Mouse (Mus musculus) splenic B cell, adult 2 months (primary cell): ENCODE results near the gene Dynlrb2.

Experiments
- DNase-seq: peaks from one replicate; pipeline ENCODE4 v3.0.0-alpha.2; 2011; ENCODE audit warnings: low read depth, low spot score
- H3K27me3 ChIP-seq: 2 replicates; pipeline ENCODE4 v1.6.1; 2012; ENCODE audit warnings: mild to moderate bottlenecking, low read length, moderate library complexity, mixed read lengths; ENCODE audit not compliant: control insufficient read depth, poor library complexity, insufficient read depth, severe bottlenecking
- H3K36me3 ChIP-seq: 2 replicates; pipeline ENCODE4 v1.6.1; 2012; ENCODE audit warnings: mild to moderate bottlenecking, low read length, moderate library complexity, mixed read lengths; ENCODE audit not compliant: control insufficient read depth, poor library complexity, insufficient read depth, severe bottlenecking

The Dynlrb2 gene

DNA sequence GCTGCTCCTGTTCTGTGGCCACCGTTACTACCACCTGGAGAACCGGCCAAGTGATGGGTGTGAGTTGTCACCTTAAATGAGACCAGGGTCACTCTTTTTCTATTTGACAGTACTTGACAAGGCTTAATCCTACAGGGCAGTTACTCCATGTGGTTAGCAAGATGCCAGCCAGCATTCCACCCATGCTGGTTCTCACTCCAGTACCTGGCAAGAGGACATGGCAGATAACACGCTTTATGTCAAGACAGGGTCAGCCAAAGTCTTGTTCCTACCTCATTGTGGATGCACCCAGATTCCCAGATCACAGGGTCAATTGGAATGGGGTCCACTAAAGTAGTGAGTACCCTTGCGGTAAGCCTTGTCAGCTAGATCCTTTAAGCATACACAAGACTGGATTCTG, 16.4 kb downstream of the Dynlrb2 start:
- DNase-seq = no peak
- no peaks in the 10 kb centered on the region for H3K27me3 ChIP-seq
- H3K36me3 ChIP-seq = no peaks in the 10 kb centered on the region

DNA sequence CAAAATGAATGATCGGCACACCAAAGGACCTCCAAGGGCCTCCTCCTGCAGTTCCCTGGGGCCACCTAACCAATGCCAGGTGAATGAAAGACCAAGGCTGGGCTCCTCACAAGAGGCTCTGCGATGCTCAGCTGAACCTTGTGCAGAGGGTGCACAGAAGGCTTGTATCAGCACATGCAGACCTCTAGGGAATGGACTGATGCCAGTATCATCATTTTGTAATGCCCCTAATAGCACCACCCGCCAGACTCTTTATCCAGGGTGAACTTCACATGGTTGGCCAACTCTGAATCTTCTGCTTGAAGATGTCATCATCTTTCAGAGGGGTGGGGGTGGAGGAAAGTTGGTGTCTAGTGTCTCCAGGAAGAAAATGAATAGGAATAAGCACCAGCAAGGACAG, 16.9 kb downstream of the Dynlrb2 start:
- DNase-seq = no peak
- no peaks in the 10 kb centered on the region for H3K36me3 ChIP-seq
- no peaks in the 10 kb centered on the region for H3K27me3 ChIP-seq

DNA sequence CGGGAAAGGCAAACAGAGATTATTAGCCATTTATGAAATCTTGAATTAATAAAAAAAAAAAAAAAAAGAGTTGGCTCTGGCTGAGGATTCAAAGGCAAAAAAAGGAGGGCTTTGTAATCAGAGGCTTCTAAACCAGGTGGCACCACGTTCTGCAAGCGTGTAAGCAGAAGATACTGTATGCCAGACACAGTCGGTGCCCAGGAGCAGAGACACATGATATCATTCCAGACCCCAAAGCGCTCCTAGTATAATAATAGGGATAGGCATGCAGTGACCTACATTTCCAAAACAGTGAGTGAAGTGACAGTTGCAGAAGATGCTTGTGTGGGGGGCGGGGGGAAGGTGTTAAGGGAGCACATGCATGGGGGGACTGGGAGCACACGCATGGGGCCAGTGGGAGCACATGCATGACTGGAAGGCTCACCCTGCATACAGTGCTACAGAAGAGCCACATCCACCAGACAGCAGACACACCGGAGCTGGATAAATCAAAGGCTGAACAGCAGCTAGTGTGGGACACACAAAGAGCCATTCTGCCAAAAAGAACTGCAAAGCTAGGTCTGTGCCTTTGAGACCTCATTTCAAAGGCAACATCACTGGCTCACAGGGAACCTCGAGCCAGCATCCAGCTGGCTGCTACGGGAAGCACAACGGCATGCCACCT, 17.5 kb downstream of the Dynlrb2 start:
- Histone ChIP-seq H3K27me3 (no peaks in the 10 kb centered on the region), H3K36me3 (no peaks in the 10 kb centered on the region)
- DNase-seq = no peak

DNA sequence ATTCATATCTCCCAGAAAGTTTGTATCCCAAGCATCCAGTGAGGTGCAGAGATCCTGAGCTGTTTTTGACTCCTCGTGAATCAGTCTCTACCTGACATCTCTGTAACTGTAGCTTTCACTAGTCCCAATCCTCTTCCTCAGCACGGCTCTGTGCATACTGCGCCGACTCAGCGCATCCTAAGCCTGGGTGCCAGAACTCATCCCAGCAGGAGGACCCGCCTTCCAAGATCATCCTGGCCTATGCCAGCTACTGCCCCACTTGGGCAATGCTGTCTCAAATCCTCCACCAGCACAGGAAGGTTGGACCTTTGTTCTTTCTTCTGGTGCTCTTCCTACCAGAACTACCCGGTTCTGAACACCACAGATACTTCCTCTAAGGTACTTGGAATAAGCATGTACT, 20.1 kb downstream of the Dynlrb2 start:
- H3K36me3 ChIP-seq = no peaks in the 10 kb centered on the region
- H3K27me3 ChIP-seq = no peaks in the 10 kb centered on the region; the same call in 1 of the 2 replicates
- no peak for DNase-seq

DNA sequence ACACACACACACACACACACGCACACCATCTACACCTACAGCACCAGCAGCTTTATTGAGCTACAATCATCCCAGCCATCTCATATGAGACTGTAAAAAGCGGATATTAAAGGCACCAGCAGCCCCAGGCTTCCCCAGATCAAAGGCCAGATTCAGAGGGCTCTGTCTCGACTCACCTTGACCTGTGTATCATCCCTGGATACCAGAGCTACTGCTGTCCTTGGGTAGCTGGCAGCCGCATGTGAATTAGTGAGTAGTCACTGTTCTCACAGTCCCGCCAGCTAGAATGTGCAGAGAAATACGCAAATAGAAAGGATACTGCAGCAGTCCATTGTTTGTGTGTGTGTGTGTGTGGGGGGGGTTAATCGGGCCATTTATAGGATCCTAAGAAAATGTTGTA, 24.0 kb downstream of the Dynlrb2 start:
- no peak for DNase-seq
- Histone ChIP-seq H3K36me3 (no peaks in the 10 kb centered on the region), H3K27me3 (no peaks in the 10 kb centered on the region; the same call in 1 of the 2 replicates)

DNA sequence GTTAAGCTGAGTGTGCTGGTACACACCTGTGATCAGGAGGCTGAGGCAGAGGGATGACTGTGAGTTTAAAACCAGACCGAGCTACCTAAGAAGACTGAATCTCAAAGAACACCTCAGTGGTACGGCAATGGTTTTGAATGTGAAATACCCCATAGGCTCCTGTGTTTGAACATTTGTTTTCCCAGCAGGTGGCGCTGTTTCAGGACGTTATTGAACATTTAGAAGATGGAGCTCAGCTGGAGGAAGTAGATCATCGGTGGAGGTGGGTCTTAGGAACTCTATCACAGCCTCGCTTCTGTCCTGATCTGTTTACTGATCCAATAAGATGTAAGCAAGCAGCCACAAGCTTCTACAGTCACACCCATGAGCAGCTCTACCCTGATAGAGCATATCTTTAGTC, 28.3 kb downstream of the Dynlrb2 start:
- H3K36me3 ChIP-seq = no peaks in the 10 kb centered on the region
- no peaks in the 10 kb centered on the region for H3K27me3 ChIP-seq
- DNase-seq = peak; percentile 26

DNA sequence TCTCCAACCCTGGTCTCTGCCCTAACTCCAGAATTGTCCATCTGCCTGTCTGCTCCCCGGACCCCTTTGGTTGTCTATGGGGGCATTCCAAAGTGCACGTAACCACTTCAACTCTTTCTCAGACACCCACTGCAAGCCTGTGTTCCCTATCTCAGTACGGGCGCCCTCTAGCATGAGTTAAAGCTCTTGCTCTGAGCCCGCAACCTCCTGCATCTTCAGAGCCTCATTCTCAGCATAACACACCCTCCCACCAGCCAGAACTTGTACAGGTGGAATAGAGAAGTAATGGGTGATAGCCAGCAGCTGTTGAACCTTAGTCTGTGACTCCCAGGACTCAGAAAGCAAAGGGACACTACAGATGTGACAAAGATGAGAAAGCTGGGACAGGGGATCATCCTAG, 32.0 kb downstream of the Dynlrb2 start:
- Histone ChIP-seq H3K27me3 (no peaks in the 10 kb centered on the region), H3K36me3 (no peaks in the 10 kb centered on the region)
- peak; percentile 5 for DNase-seq

DNA sequence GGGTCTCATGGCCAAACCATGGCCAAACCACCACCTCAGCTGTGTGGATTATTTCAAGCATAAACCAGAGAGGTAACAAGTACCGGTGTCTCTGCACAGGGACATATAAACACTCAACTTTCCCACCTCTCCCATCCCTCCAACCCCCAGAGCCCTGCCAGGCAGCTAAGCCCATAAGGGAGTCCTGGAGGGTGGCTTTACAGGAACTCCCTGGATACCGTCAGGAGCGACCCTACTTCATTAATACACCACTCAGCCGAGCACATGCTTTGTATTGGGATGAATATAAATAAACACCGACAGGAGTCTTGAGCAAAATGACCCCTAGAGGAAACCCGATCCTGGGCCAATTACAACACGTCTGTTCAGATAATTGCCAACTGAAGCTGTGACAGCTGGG, 34.0 kb downstream of the Dynlrb2 start:
- DNase-seq = no peak
- no peaks in the 10 kb centered on the region for H3K27me3 ChIP-seq
- no peaks in the 10 kb centered on the region for H3K36me3 ChIP-seq

DNA sequence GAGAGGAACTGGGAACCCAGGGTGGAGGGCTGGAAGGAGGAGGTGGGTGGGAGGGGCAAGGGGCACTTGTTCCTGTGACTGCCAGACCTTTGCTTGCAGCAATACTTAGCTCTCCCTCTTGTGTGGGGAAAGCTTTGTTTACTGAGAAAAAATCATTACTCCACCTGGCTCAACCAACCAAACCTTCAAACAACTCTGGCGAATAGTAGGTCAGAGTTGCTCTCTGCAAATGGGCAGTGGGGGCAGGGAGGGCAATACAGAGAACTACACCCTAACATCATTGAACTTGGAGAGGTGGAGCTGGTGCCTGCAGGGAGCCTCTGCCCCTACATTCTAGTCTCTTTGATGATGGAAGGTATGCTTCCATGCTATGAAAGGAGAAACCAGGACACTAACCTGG, 35.4 kb downstream of the Dynlrb2 start:
- H3K36me3 ChIP-seq = no peaks in the 10 kb centered on the region
- H3K27me3 ChIP-seq = no peaks in the 10 kb centered on the region
- no peak for DNase-seq

DNA sequence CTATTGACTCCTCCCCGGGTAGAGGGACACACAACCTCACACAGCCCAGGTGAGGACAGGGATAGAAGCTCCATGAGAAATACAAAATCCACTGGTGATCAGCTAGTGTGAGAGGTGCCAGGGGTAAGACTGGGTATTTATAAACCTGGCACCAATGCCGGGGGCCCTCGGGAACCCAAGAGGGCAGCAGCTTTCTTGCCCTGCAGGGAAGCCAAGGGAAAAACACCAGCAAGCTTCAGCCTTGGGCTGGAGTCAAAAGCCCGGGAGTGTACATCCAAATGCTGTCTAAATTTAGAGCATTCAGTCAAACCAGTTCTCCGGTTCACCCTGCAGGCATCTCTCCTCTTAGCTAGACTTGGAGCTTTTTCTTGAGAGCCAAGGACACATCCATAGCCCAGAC, 38.1 kb downstream of the Dynlrb2 start:
- Histone ChIP-seq H3K36me3 (no peaks in the 10 kb centered on the region), H3K27me3 (no peaks in the 10 kb centered on the region)
- no peak for DNase-seq

DNA sequence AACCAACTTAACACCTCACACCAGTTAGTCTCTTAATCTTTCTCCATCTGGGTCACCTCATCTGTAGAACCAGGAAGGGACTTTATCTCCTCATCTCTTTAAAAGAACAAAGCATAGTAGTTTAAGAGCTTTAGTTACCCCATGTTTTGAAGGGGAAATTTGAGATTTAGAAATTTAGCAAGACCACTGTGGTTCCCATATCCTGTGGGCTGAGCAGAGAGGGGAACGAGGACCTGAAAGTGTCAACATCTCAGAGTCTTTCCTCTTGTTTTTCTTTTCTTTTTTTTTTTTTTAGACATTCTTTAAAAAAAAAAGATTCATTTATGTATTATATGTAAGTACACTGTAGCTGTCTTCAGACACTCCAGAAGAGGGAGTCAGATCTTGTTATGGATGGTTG, 38.6 kb downstream of the Dynlrb2 start:
- no peak for DNase-seq
- no peaks in the 10 kb centered on the region for H3K27me3 ChIP-seq
- H3K36me3 ChIP-seq = no peaks in the 10 kb centered on the region

DNA sequence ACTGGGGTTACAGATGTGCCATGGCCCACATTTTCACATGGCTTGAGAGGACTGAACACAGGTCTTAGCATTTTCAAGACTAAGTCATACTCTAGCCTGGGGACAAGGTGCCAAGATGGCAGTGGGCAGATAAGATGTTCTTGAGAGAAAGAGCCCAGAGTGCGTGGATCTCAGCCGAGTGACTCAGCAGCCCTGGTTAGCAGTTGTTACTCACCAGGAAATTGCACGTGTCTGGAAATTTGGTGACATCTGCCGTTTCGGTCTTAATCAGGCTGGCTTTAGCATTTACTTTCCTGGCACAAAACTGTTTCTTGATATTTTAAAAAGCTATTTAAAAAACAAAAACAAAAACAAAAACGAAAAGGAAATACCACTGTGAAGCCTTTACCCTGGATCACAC, 47.5 kb downstream of the Dynlrb2 start:
- no peaks in the 10 kb centered on the region for H3K36me3 ChIP-seq
- no peak for DNase-seq
- H3K27me3 ChIP-seq = no peaks in the 10 kb centered on the region

DNA sequence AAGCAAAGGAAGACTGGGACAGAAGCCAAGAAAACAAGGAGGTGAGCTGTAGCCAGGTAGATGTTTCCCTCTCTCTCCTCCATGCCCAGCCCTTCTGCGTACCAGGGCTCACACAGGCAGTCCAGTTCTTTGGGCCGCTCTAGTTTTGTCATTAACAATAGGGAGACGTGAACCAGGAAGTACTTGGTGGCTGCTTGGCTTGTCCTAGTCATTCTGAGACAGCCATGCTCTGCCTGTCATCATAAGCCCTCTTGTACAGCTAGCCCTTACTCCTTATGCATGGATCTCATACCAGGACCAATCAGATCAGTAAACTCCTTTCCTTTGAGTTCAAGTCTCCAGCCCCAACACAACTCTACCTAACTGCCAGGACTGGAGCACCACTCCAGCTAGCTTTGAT, 48.0 kb downstream of the Dynlrb2 start:
- DNase-seq = no peak
- Histone ChIP-seq H3K36me3 (no peaks in the 10 kb centered on the region), H3K27me3 (no peaks in the 10 kb centered on the region)
